8 mouse cellular contexts compared by ENCODE assay signal in genomic region chr12:79751781-79752180, GRCm38 (mm10).
DNase-seq lines count a peak whose midpoint lies in the region; ATAC-seq and TF ChIP-seq lines count a peak whose summit lies in the region.

No protein-coding gene starts in this region.

- H3K9ac ChIP-seq in forebrain, postnatal 0 days = no peak overlapping the region

- H3K4me3 ChIP-seq in forebrain, postnatal 0 days (ENCODE audit: low read depth, low read length) = no peak overlapping the region
- H3K4me3 ChIP-seq in kidney, adult 2 months (ENCODE audit: insufficient read depth, low read depth, low read length) = no peak overlapping the region

- peak overlapping the region; percentile 30; the same call in 1 of the 2 replicates for H3K27ac ChIP-seq in forebrain, postnatal 0 days (ENCODE audit: low read depth, low read length)
- 0 out of 2 replicates have a peak overlapping the region, but pooled peaks have one; percentile 11 for H3K27ac ChIP-seq in kidney, adult 2 months (ENCODE audit: insufficient read depth, low read depth, low read length)

- no peak overlapping the region for H3K4me2 ChIP-seq in forebrain, postnatal 0 days (ENCODE audit: low read depth)

- no peaks in the 10 kb centered on the region for H3K9me3 ChIP-seq in forebrain, postnatal 0 days (ENCODE audit: low read length)

- TF ChIP-seq POLR2A in kidney, adult 2 months (IDR thresholded peaks at IDR 0.05; ENCODE audit: low read depth, low read length) = no peak

- TF ChIP-seq CTCF in forebrain, postnatal 0 days (IDR thresholded peaks at IDR 0.05; ENCODE audit: low read depth) = no peak
- TF ChIP-seq CTCF in kidney, adult 2 months (conservative IDR thresholded peaks at IDR 0.05; ENCODE audit: insufficient read depth, insufficient read length, low read depth, low read length) = no peak

- 24% methylated on average over 8 of the region's 8 CpGs for WGBS in forebrain, postnatal 0 days
- 33% methylated on average over 8 of the region's 8 CpGs for WGBS in kidney, adult 2 months

- peak; percentile 52 for DNase-seq in embryo, embryonic 10.5 days (ENCODE audit: low spot score)
- no peak for DNase-seq in embryo, embryonic 9.5 days (ENCODE audit: extremely low spot score)
- DNase-seq in CD4-positive, CD25-positive, alpha-beta regulatory T cell, adult 2 months (ENCODE audit: low read depth, low spot score) = peak; percentile 84
- no peak for DNase-seq in forebrain, postnatal 0 days
- DNase-seq in kidney, adult 2 months = peak; percentile 46
- DNase-seq in urinary bladder, postnatal 25 days (ENCODE audit: low spot score) = peak; percentile 61
- no peak for DNase-seq in cerebellum, adult 8-10 months

- no peaks in the 10 kb centered on the region for H3K36me3 ChIP-seq in forebrain, postnatal 0 days (ENCODE audit: insufficient read depth)
- no peaks in the 10 kb centered on the region for H3K36me3 ChIP-seq in kidney, adult 2 months (ENCODE audit: control insufficient read depth, insufficient read depth, low read length)

- peaks cover 18% of the 10 kb centered on the region; the same call in 1 of the 2 replicates for H3K4me1 ChIP-seq in forebrain, postnatal 0 days (ENCODE audit: insufficient read depth)
- peaks cover 10% of the 10 kb centered on the region; the same call in 1 of the 2 replicates for H3K4me1 ChIP-seq in kidney, adult 2 months (ENCODE audit: control insufficient read depth, insufficient read depth, low read length)

- 0 out of 2 replicates have a peak, but pooled peaks cover 3% of the 10 kb centered on the region for H3K27me3 ChIP-seq in forebrain, postnatal 0 days (ENCODE audit: insufficient read depth, low read length)
- no peaks in the 10 kb centered on the region for H3K27me3 ChIP-seq in kidney, adult 2 months (replicated peaks; ENCODE audit: control insufficient read depth, insufficient read depth, low read length)

- no peak for ATAC-seq in forebrain, postnatal 0 days
- ATAC-seq in megakaryocyte-erythroid progenitor cell, adult 5-6 weeks (replicated peaks; ENCODE audit: low FRiP score, low TSS enrichment, poor library complexity, severe bottlenecking) = peak; percentile 91

Comparison
In these comparisons a context has a peak if more than half of its experiments do, and no peak if none do; other contexts are left out.
1. DNase-seq: peak in embryo, embryonic 10.5 days (single experiment), CD4-positive, CD25-positive, alpha-beta regulatory T cell, adult 2 months (single experiment), kidney, adult 2 months (single experiment) and urinary bladder, postnatal 25 days (single experiment); none in embryo, embryonic 9.5 days (single experiment), forebrain, postnatal 0 days (single experiment) and cerebellum, adult 8-10 months (single experiment).